Mouse (Mus musculus): Measurements from ENCODE around the gene Lipi. TPM values are rescaled to one million over a fixed set of nuclear protein-coding genes. Genes with fewer than 3 reads are reported as not detected.

Lipi gene
- total RNA-seq (2017) = not detected in 3 replicates

DNA sequence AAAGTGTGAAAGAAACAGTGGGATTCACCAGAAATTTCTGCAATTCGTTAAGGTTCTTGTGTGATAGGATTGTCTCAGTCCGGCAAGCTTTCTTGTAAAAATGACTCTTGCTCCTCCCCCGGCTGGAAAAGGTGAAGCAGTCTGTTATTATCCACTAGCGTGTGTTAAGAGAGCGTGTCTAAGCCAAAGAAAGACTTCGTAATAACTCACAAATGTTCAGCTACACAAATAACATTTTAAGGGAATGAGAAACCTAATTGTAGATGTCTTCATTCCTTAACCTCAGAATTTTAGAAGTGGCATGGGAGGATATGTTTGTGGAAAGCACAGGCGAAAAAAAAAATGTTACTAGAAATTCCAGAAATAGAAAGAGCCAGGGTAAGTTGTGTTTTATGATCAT lies at the start of gene Lipi:
Gene Lipi, minus strand, starts transcription at position 101 of the 400 bp plus-strand sequence.
- ATAC-seq (replicated peaks; ENCODE audit: insufficient number of reproducible peaks, low FRiP score, low TSS enrichment, poor library complexity, severe bottlenecking) = no peak

DNA sequence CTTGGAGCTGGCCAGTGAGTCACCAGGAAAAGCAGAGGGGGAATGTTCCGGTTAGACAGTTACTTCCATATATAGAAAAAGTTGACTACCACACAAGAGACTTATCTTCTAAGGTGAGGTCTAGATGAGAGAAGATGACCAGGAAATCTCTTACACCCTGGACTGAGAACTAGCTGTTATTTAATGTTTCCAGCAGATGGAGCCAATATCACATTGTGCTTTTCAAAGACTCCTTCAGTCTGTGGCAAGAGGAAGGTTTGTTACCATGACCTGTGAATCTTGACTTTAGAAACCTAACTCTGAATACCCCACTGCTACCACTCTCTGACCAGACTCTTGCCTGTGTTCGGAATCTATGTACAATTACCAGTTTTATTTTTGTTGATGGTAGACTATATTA lies 42.0 kb upstream of the Lipi start:
- ATAC-seq (replicated peaks; ENCODE audit: insufficient number of reproducible peaks, low FRiP score, low TSS enrichment, poor library complexity, severe bottlenecking) = no peak

DNA sequence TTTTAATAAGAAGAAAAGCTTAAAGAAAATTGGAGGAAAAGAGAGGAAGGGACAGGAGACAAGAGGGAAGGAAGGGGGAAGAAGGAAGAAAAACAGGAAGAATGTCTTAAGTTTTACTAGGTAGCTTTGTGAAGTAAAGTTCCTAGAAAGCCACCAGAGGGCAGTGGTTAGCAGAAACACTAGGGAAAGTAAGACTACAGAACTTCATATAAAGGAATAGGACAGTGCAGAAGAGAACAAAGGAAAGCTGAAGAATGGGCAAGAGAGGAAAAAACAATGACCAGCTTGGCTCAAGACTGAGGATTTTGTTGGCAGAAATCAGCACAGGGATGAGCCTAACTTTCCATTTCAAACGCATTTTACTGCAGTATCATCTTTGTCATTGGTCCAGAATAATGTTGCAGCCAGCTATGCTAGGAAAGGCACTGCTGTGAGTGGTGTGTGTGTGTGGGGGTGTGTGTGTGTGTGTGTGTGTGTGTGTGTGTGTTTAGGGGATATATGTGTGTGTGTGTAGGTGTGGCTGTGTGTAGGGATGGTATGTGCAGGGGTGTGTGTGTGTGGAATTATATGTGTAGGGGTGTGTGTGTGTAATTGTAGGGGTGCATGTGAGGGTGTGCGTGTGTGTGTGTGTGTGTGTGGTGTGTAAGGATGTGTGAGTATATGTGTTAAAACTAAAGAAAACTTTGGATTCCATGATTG lies 31.9 kb upstream of the Lipi start:
- ATAC-seq (replicated peaks; ENCODE audit: insufficient number of reproducible peaks, low FRiP score, low TSS enrichment, poor library complexity, severe bottlenecking) = no peak

DNA sequence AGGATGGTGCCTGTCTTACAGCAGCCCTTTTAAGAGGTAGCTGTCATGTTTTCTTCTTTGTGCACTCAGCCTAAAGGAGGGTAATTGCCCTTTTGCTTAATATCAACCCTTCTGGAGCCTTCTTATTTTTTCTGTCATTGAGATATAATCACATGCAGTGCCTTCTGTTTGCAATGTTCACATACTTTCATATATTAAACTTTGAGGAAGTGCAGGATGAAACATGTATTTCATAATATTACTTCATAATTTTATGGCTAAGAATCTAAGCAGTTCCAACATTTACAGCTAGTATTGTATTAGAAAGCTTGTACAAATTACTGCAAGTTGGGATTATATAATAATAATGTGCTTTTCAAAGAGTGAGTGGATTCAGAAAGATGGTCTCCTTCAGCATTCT lies 26.7 kb upstream of the Lipi start:
- ATAC-seq (replicated peaks; ENCODE audit: insufficient number of reproducible peaks, low FRiP score, low TSS enrichment, poor library complexity, severe bottlenecking) = no peak

DNA sequence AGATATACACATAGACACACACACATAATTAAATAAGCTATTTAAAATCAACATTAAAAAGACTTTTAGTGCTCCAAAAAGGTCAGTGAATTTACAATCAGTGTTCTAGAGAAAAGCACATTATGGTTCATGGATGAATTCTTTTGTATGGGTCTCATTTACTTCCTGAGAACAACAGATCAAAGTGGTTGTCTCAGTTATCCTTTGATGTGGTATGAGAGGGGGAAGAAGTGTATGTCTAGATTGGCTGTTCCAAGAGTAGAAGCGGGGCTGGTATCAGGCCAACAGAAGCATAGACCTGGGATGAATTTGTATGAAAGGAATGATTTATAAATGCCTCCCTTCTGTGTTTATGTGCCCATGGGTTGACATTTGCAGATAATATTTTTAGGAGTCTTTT lies 20.6 kb upstream of the Lipi start:
- ATAC-seq (replicated peaks; ENCODE audit: insufficient number of reproducible peaks, low FRiP score, low TSS enrichment, poor library complexity, severe bottlenecking) = no peak

DNA sequence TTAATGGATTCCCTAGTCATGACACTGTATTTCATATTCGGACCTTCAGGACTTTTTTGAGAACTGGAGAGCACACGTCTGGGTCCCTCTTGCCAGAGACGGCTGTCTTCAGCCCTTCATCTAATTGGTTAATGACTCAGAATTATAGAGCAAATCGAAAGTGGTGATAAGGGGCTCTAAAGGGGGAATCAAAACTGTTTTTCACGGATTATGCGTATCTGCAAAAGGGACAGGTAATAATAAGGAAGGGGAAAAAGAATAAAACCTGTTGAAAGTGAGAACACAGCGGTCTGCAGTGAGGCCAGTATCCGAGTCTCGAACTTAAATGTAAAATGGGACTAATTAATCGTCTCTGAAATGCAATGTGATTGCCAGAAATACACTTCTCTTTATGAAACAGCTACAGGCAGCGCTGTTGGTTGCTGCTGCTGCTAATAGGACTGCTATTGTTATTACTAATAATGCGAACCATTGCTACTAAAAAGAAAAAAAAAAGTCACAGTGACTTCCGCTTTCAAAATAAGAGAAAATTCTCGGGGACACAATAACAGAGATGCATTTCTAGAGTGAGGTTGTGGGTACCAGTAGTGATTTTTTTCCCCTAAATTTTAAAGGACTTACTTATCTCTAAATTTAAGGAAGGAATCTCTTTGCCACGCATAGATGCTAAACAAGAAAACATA lies 7.8 kb upstream of the Lipi start:
- no peak for ATAC-seq (replicated peaks; ENCODE audit: insufficient number of reproducible peaks, low FRiP score, low TSS enrichment, poor library complexity, severe bottlenecking)

DNA sequence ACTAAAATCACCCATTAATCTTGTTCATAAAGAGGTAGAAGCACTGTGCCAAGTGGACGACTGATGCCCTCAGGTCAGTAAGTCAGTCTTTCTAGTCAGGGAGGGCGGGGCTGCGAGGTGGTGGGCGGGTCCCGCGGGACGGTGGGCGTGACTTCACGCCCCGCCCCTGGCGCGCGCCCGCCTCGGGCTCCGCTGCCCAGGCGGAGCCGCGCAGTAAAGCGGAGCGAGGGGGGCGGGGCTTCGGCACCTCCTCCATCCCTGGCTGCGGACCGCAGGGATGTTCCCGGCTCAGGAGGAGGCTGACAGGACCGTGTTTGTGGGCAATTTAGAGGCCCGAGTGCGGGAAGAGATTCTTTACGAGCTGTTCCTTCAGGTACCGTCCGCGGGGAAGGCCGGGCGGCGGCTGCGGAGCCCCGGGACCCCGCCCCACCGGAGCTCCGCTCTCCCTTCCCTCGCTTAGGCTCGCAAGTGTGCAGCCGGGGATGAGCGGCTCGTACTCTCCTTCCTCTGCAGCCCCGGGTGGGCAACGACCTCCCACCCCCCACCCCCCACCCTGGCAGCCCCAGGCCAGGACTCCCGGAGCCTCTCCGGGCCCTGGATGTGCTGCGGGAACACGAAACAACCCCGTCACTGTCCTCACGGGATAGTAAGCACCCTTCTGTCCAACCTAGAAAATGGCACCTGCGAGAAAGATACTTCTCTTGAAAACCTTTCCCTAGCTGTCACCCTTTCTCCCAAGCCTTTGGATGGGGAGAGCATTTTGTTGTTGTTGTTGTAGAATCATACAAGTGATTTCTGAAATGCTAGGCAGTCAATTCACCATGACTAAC lies 7.0 kb upstream of the Lipi start, which contains the start of gene Rbm11:
Gene Rbm11, plus strand, starts transcription at position 174 of the 830 bp plus-strand sequence.
- peak; percentile 74 for ATAC-seq (replicated peaks; ENCODE audit: insufficient number of reproducible peaks, low FRiP score, low TSS enrichment, poor library complexity, severe bottlenecking)

DNA sequence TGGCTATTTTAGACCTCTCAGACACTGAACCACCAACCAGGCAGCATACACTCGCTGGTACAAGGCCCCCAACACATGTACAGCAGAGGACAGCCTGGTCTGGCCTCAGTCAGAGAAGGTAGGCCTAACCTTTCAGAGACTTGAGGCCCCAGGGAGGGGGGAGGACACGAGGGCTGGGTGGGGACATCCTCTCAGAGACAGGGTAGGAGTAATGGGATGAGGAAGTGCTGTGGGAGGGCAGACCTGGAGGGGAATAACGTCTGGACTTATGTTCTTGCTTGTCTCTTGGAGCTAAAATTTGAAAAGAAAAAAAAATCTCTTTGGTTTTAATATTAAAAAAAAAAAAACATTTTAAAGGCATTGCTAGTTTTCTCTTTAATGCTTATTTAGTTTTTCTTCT lies 605 bp upstream of the Lipi start:
- ATAC-seq (replicated peaks; ENCODE audit: insufficient number of reproducible peaks, low FRiP score, low TSS enrichment, poor library complexity, severe bottlenecking) = no peak

DNA sequence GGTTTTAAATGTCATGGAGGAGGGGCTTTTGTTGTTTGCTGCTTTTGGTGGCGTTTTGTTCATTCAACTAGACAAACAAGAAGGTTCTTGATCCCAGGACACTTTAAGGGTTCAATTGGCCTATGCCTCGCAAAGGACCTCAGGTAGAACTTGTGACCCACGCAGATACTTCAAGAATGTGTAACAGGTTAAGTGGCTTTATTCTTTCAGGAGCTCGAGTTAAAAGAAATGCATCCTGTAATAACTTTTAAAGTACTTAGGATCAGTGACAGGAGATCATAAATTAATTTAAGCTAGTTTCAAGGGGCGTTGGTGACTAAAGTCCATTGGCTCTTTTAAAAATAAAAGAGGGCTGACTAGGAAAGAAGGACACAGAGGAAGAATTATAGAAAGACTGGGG lies 3.6 kb downstream of the Lipi start:
- ATAC-seq (replicated peaks; ENCODE audit: insufficient number of reproducible peaks, low FRiP score, low TSS enrichment, poor library complexity, severe bottlenecking) = no peak

DNA sequence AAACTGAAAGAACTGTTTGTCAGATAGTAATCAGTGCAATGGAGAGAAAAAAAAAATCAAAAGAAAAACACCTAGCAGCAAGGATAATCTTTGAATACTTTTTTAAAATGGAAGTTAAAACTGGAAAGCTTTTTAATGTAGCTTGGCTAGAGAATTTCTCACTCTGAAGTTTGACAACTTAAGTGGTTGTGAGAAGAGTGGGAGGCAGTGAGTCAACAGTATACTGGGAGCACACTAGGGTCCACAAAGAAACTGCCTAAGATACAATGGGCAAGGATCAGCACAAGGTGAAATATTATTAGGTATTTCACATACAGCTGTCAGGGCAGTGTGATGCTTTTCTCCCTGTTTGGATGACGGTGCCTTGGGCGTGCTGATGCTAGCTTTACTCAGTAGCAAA lies 23.0 kb downstream of the Lipi start:
- no peak for ATAC-seq (replicated peaks; ENCODE audit: insufficient number of reproducible peaks, low FRiP score, low TSS enrichment, poor library complexity, severe bottlenecking)

DNA sequence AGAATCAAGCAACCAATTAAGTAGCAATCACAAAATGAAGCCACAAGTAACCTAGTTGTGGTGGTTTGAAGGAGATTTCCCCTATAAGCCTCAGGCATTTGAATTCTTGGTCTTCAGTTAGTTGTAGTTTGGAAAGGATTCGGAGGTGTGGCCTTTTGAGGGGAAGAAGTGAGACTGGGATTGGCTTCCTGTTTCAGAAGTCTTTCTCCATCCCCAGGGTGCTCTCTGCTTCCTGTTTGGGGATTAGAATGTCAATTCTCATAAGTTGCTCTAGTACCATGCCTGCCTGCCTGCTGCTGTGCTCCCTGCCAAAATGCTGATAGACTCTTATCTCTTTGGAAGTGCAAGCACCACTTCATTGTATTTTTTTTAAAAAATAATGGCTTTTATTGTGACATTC lies 40.6 kb downstream of the Lipi start:
- ATAC-seq (replicated peaks; ENCODE audit: insufficient number of reproducible peaks, low FRiP score, low TSS enrichment, poor library complexity, severe bottlenecking) = no peak

DNA sequence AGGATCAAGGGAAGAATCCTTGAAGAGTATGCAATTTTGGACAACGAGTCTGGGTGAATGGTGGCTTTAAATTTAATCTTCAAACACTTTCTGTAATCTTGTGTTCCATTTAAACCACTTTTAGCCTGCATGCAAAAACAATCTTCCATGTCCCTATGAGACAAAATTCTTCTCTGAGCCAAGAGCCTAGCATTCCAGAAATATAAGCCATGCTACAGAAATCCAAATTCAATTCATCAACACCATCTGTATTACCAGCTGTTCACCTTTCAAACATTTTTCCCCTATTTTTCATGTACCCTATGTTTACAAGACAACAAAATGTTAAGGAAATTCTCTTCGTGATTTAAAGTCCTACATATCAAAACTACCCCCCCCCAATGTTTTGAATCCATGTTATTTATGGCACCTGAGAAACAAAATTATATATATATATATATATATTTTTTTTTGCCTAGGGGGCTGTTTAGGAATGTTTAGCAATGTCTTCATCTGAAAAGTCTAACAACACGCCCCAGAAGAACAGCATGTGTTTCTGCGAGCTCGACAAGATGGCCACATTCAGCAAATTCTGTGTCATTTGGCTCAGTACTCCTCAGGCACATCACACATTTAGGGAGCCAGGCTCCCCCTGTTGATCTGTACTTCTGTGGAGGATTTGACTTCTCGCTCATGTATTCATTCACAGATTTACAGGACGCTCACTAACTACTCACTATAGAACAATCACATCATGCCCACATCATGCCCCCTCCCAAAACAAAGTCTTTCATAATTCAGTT lies 47.9 kb downstream of the Lipi start:
- ATAC-seq (replicated peaks; ENCODE audit: insufficient number of reproducible peaks, low FRiP score, low TSS enrichment, poor library complexity, severe bottlenecking) = no peak

DNA sequence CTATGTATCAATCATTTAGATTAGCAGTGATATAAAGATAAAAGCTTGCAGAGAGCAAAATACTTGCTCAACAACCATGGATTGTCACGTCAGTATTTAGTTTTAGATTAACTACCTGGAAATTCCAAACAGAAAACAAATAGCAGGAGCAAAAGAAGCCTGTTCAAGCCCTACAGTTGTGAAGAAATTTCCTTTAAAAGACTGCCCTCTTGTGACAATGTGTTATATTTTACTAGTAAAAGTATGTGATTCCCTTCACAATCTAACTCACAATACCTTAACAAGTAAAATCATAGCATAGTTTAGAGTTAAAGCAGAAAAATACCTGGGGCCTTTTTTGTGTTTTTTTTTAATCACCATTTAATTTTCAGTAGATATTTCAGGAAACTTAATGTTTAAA lies 54.2 kb downstream of the Lipi start:
- no peak for ATAC-seq (replicated peaks; ENCODE audit: insufficient number of reproducible peaks, low FRiP score, low TSS enrichment, poor library complexity, severe bottlenecking)

DNA sequence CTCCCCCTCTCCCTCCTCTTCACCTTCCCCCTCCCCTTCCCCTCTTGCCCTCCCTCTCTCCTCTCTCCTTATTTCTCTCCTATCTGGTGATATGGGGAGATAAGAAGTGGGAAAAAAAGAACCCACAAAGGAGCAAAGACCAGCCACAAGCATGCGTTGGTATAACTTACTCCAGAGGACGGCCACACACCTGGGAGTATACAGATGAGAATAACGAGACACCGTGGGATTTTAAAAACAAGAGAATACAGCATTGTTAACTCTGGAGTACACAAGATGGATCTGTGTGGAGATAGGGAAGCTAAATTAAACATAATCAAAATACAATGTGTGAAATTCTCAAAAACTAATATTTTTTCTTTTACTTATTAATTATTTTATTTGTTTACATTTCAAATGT lies 89.3 kb downstream of the Lipi start:
- ATAC-seq (replicated peaks; ENCODE audit: insufficient number of reproducible peaks, low FRiP score, low TSS enrichment, poor library complexity, severe bottlenecking) = no peak

Other genes starting within 250 kb of the Lipi start
- 0.38 to 1.5 TPM (median 0.85 TPM) in 3 replicates for gene Rbm11, start 6.8 kb upstream of the Lipi start, total RNA-seq (2017)
- gene Hspa13, start 181.0 kb upstream of the Lipi start, total RNA-seq (2017) = 34.0 to 34.8 TPM (median 34.2 TPM) in 3 replicates

All from monocyte, adult 5-6 weeks (primary cell).